Mouse (Mus musculus) thymus, adult 2 months (tissue): ENCODE results near the gene Macrod2. TPM values are rescaled to one million over a fixed set of nuclear protein-coding genes. Genes with fewer than 3 reads are reported as not detected.

Experiments
- DNase-seq: peaks from one replicate; pipeline ENCODE4 v3.0.0; 2021
- H3K27ac ChIP-seq: fragments of 200-500 bp; 2 replicates; pipeline ENCODE4 v1.5.1; 2012; ENCODE audit warnings: low read length, control low read depth; ENCODE audit not compliant: control insufficient read depth, insufficient read depth
- H3K27me3 ChIP-seq: fragments of 200-500 bp; 2 replicates; pipeline ENCODE4 v1.6.1; 2012; ENCODE audit warnings: mild to moderate bottlenecking, low read length, moderate library complexity, mixed read lengths; ENCODE audit not compliant: control insufficient read depth, insufficient read depth
- H3K36me3 ChIP-seq: fragments of 200-500 bp; 2 replicates; pipeline ENCODE4 v1.6.1; 2012; ENCODE audit warnings: mild to moderate bottlenecking, low read length, moderate library complexity; ENCODE audit not compliant: control insufficient read depth, insufficient read depth
- H3K4me1 ChIP-seq: fragments of 200-500 bp; replicated peaks from 2 replicates; pipeline ENCODE4 v1.6.1; 2012; ENCODE audit warnings: low read length; ENCODE audit not compliant: control insufficient read depth, insufficient read depth
- H3K4me3 ChIP-seq: fragments of 200-500 bp; 2 replicates; pipeline ENCODE4 v1.5.1; 2012; ENCODE audit warnings: mild to moderate bottlenecking, low read length, control low read depth, moderate library complexity; ENCODE audit not compliant: control insufficient read depth, insufficient read depth
- CTCF ChIP-seq: fragments of 200-500 bp; IDR thresholded peaks from 2 replicates; pipeline ENCODE4 v1.5.1; 2012; ENCODE audit warnings: mild to moderate bottlenecking, control low read depth, low read length, moderate library complexity, borderline replicate concordance; ENCODE audit not compliant: control insufficient read depth, poor library complexity, insufficient read depth; ENCODE audit errors: extremely low read depth
- POLR2A ChIP-seq: fragments of 200-500 bp; IDR thresholded peaks from 2 replicates; pipeline ENCODE4 v1.6.1; 2012; ENCODE audit warnings: mild to moderate bottlenecking, low read length, control low read depth, moderate library complexity; ENCODE audit not compliant: control insufficient read depth, poor library complexity, insufficient read depth; ENCODE audit errors: extremely low read depth
- WGBS: fragments of 180-500 bp; shearing (Covaris S2); methylation state at CpG from one replicate; pipeline ENCODE4 v1.1.7; 2018; 5-methylcytosine and 5-hydroxymethylcytosine counted together
- polyA plus RNA-seq: library from polyadenylated mRNA; depleted of rRNA; stranded (reverse); fragments of >200 nt; gene quantifications from 2 replicates; pipeline ENCODE4 v1.2.3, GENCODE M21; 2012

Gene Macrod2
- polyA plus RNA-seq, 1 experiment = 2.3 TPM

DNA sequence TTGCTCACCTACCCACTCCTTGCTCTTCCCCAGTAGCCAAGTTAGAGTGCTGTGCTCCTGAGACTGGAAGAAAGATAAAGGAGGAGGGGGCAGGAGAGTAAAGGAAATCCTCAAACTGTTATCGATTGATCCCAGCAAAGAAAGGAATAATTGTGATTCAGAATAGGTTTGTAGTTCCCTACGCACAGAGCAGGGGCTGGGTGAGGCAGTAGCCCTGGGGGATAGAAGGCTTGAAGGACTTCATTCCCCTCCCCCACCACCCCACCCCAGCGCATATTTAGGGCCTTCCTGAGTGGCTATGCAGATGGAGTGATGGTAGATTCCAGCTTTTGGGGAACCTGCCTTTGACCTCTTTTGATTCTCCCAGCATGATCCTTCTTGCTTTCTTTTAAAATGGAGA, 281.6 kb downstream of the Macrod2 start:
- WGBS = 79% methylated on average over 3 of the region's 3 CpGs
- TF ChIP-seq CTCF = no peak
- no peak for TF ChIP-seq POLR2A
- no peak overlapping the region for H3K4me3 ChIP-seq
- H3K27ac ChIP-seq = no peak overlapping the region
- H3K27me3 ChIP-seq = no peaks in the 10 kb centered on the region
- no peaks in the 10 kb centered on the region for H3K4me1 ChIP-seq
- no peaks in the 10 kb centered on the region for H3K36me3 ChIP-seq
- no peak for DNase-seq

DNA sequence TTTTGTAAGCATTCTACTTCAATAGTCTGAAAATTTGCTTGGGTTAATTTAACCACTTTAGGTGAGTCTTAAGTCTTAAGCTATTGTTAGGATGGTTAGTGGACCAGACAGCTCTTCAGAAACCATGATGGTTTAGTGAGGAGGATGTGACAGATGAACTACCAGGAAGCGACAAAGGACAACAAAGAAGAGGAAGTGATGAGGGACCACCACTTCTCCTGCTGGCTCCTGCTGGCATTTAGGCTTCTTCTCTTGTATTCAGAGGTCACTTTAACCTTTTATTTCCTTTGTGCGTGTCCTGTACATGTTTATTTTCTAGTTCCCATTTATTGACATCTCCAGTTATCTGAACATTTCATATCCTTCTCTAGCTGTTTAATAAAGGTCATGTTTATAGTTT, 295.8 kb downstream of the Macrod2 start:
- Histone ChIP-seq H3K27ac (no peak overlapping the region), H3K4me3 (no peak overlapping the region), H3K4me1 (no peaks in the 10 kb centered on the region), H3K27me3 (no peaks in the 10 kb centered on the region), H3K36me3 (no peaks in the 10 kb centered on the region)
- WGBS = 25% methylated on average over 2 of the region's 2 CpGs
- TF ChIP-seq POLR2A (no peak), CTCF (no peak)
- DNase-seq = no peak

DNA sequence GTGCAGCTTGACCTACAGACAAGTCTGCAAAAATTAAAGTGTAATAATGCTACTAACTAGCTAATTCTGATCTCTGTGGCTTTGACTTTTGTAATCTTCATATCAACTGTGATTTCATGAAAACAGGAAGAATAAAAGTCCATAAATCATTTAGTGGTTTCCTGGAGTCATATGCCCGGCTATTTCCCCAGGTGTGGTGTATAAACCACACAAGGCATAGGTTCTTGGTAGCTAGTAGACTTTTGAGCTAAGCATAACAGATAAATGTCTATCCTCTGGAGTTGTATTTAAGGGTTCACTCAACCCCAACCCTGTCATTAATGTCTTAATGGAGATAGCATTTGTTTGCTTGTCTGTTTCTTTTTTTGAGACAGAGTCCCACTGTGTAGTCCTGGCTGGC, 296.3 kb downstream of the Macrod2 start:
- H3K27me3 ChIP-seq = no peaks in the 10 kb centered on the region
- no peaks in the 10 kb centered on the region for H3K4me1 ChIP-seq
- TF ChIP-seq CTCF (no peak), POLR2A (no peak)
- 11% methylated on average over 1 of the region's 1 CpGs for WGBS
- H3K4me3 ChIP-seq = no peak overlapping the region
- no peak for DNase-seq
- no peak overlapping the region for H3K27ac ChIP-seq
- no peaks in the 10 kb centered on the region for H3K36me3 ChIP-seq

- no peak for DNase-seq
- WGBS = 88% methylated on average over 4 of the region's 4 CpGs
These were observed 297.4 kb downstream of the Macrod2 start for GRCm38 (mm10) chr2:140692461-140692860.

DNA sequence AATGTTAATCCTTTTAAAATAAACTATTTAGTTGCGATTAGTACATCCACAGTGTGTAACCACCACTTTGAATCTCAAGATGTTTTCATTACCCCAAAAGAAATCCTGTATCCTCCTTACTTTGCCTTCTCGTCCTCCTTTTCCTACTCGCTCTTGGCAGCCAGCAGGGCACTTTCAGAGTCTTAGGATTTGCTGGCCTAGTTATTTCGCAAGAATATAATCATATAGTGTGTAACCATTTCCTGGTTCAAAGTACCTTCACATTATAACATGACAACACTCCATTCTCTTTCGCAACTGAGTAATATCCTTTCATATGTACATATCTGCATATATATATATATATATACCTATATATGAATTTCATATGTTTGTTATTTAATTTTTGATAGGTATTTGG, 298.7 kb downstream of the Macrod2 start:
- Histone ChIP-seq H3K36me3 (no peaks in the 10 kb centered on the region), H3K27me3 (no peaks in the 10 kb centered on the region), H3K27ac (no peak overlapping the region), H3K4me1 (no peaks in the 10 kb centered on the region), H3K4me3 (no peak overlapping the region)
- WGBS = 92% methylated on average over 5 of the region's 5 CpGs
- no peak for TF ChIP-seq POLR2A
- no peak for TF ChIP-seq CTCF
- no peak for DNase-seq

More at GRCm38 (mm10) chr2:140692461-140692860, 297.4 kb downstream of the Macrod2 start:
- Histone ChIP-seq H3K27me3 (no peaks in the 10 kb centered on the region), H3K4me1 (no peaks in the 10 kb centered on the region), H3K36me3 (no peaks in the 10 kb centered on the region), H3K27ac (no peak overlapping the region), H3K4me3 (no peak overlapping the region)
- no peak for TF ChIP-seq CTCF
- no peak for TF ChIP-seq POLR2A

GRCm38 (mm10) chr2:140698585-140698984, 303.5 kb downstream of the Macrod2 start:
- no peak for DNase-seq
- WGBS = 85% methylated on average over 3 of the region's 3 CpGs
- no peak overlapping the region for H3K4me3 ChIP-seq

DNA sequence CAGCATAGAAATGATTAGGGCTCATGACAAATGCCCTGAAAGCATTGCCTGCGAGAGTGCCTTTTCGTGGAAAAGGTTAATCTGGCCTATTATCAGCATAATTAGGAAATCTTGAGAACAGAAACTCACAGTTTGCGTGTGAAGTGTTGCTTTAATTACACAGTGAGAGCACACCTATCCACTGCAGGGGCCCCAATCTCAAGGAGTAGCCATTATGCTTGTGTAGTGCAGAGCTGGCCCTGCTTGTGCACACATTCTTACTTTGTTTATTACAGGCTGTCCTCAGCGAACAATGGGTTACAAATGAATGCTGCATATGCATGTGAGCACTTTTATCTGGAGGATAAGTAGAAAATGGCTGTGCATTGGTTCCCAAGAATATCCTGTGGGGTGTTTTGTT, 308.3 kb downstream of the Macrod2 start:
- TF ChIP-seq POLR2A = no peak
- TF ChIP-seq CTCF = no peak
- DNase-seq = no peak
- Histone ChIP-seq H3K36me3 (no peaks in the 10 kb centered on the region), H3K27me3 (no peaks in the 10 kb centered on the region), H3K27ac (no peak overlapping the region), H3K4me3 (no peak overlapping the region), H3K4me1 (no peaks in the 10 kb centered on the region)
- 92% methylated on average over 4 of the region's 4 CpGs for WGBS

More at GRCm38 (mm10) chr2:140698585-140698984, 303.5 kb downstream of the Macrod2 start:
- Histone ChIP-seq H3K4me1 (no peaks in the 10 kb centered on the region), H3K36me3 (no peaks in the 10 kb centered on the region), H3K27me3 (no peaks in the 10 kb centered on the region), H3K27ac (no peak overlapping the region)
- no peak for TF ChIP-seq POLR2A
- TF ChIP-seq CTCF = no peak
